Mouse (Mus musculus) MEL (cell line): ENCODE data around the gene Cabcoco1.

Experiments
- CTCF ChIP-seq, 3 experiments: IDR thresholded peaks in 2 of 3; conservative IDR thresholded peaks in 1 of 3; 2 replicates each; pipeline ENCODE4 v1.5.1; 2011 to 2012; ENCODE audit warnings: low read length in 3 of 3, low read depth in 2 of 3, mild to moderate bottlenecking in 2 of 3, improper control_type of control experiment in 1 of 3, inconsistent platforms in 1 of 3, mixed read lengths in 1 of 3, moderate library complexity in 1 of 3; ENCODE audit not compliant: control insufficient read depth in 1 of 3, insufficient read depth in 1 of 3, poor library complexity in 1 of 3, severe bottlenecking in 1 of 3
- E2F4 ChIP-seq: IDR thresholded peaks from 2 replicates; pipeline ENCODE4 v1.6.1; 2011; ENCODE audit warnings: low read depth, low read length, improper control_type of control experiment, borderline replicate concordance
- EP300 ChIP-seq, 2 experiments: IDR thresholded peaks; 2 replicates each; pipeline ENCODE4 v1.6.1; 2011; ENCODE audit warnings: improper control_type of control experiment in 2 of 2, low read length in 2 of 2, low read depth in 1 of 2, mild to moderate bottlenecking in 1 of 2
- MYB ChIP-seq: IDR thresholded peaks from 2 replicates; pipeline ENCODE4 v1.6.1; 2011; ENCODE audit warnings: mild to moderate bottlenecking, low read depth, low read length, improper control_type of control experiment
- POLR2A ChIP-seq, 2 experiments: IDR thresholded peaks; 2 replicates each; pipeline ENCODE4 v1.6.1; 2011 to 2012; ENCODE audit warnings: low read length in 2 of 2, mild to moderate bottlenecking in 2 of 2, control low read depth in 1 of 2, improper control_type of control experiment in 1 of 2, low read depth in 1 of 2, moderate library complexity in 1 of 2; ENCODE audit not compliant: control insufficient read depth in 1 of 2, insufficient read depth in 1 of 2, poor library complexity in 1 of 2
- ZC3H11A ChIP-seq: IDR thresholded peaks from 2 replicates; pipeline ENCODE4 v1.6.1; 2012; ENCODE audit warnings: low read depth, mild to moderate bottlenecking, inconsistent platforms, low read length, improper control_type of control experiment

GRCm38 (mm10) chr10:68444361-68445114 is 97.2 kb downstream of the Cabcoco1 start:
- no peak for TF ChIP-seq CTCF (IDR thresholded peaks at IDR 0.05 in 2 of 3, conservative IDR thresholded peaks at IDR 0.05 in 1 of 3; ENCODE audit: control insufficient read depth in 1 of 3, insufficient read depth in 1 of 3, low read depth in 2 of 3, low read length in 3 of 3, poor library complexity in 1 of 3, severe bottlenecking in 1 of 3)
- no peak for TF ChIP-seq EP300 (IDR thresholded peaks at IDR 0.05; ENCODE audit: low read depth in 1 of 2, low read length in 2 of 2)
- no peak for TF ChIP-seq MYB
- no peak for TF ChIP-seq E2F4
- no peak for TF ChIP-seq POLR2A (IDR thresholded peaks at IDR 0.05; ENCODE audit: control insufficient read depth in 1 of 2, insufficient read depth in 1 of 2, low read depth in 1 of 2, low read length in 2 of 2, poor library complexity in 1 of 2)
- TF ChIP-seq ZC3H11A, result no peak
